Mouse (Mus musculus): Measurements from ENCODE around the gene Tmem210. TPM values are rescaled to one million over a fixed set of nuclear protein-coding genes. Genes with fewer than 3 reads are reported as not detected.

Gene Tmem210
- total RNA-seq, 1 experiment from 2014 or later, result not detected

GRCm38 (mm10) chr2:25265897-25266656 lies 21.9 kb upstream of the Tmem210 start:
- no peak for DNase-seq

GRCm38 (mm10) chr2:25266720-25267119 lies 21.2 kb upstream of the Tmem210 start:
- peak; percentile 44 for DNase-seq

- DNase-seq, result no peak
These were observed 20.7 kb upstream of the Tmem210 start for GRCm38 (mm10) chr2:25267241-25267640.

GRCm38 (mm10) chr2:25267746-25268309 lies 20.1 kb upstream of the Tmem210 start:
- DNase-seq, result no peak

DNA sequence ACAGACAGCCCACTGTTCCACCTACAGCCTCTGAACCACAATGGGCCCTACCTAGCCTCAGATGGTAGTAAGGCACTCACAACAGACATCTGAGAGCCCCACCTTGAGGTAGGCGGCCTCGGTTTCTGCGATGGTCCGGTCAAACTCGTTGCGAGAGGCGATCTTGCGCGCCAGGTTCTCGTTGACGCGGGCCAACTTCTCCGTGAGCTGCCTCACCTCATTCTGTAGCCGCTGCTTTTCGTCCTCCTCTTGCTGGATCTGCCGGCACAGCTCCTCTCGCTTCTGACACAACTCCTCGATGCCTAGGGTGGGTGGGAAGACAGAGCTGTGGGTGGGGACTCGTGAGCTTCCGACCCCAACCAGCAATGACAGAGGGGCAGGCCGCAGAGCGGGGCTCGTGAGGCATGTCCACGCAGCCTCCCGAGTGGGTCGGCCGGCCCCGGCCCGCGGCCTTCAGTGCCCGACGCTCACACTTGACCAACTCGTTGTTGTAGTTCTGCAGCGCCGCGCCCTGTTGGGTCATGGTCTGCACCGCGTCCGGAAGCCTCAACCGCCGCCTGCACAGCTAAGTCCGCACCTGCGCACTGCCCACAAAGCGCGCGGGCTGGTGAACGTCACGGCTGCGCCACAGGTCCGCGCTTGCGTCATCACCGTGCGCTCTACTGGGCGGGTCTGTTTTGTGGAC lies 16.0 kb upstream of the Tmem210 start, which contains the start of the genes Ssna1 and Anapc2:
Gene Ssna1, minus strand, starts transcription at position 612 of the 685 bp plus-strand sequence.
Gene Anapc2, plus strand, starts transcription at position 652 of the 685 bp plus-strand sequence.
- DNase-seq, result peak; percentile 98

DNA sequence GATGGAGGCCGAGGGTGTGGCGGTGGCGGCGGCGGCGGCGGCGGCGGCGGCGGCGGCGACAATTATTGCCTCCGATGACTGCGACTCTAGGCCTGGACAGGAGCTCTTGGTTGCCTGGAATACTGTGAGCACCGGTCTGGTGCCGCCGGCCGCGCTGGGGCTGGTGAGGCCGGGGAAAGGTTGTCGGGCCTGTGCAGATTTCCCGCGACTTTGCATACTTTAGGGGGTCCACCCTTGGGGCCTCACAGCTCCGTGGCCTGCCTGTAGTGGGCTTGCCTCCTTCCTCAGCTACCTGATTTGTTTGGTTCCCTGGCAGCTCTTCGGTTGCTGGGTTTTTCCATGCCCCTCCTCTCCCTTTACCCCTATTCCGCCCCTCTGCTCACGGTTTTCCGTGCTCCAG lies 15.4 kb upstream of the Tmem210 start:
- DNase-seq, result no peak

- no peak for DNase-seq
These were observed 14.9 kb upstream of the Tmem210 start for GRCm38 (mm10) chr2:25273010-25273409.

DNA sequence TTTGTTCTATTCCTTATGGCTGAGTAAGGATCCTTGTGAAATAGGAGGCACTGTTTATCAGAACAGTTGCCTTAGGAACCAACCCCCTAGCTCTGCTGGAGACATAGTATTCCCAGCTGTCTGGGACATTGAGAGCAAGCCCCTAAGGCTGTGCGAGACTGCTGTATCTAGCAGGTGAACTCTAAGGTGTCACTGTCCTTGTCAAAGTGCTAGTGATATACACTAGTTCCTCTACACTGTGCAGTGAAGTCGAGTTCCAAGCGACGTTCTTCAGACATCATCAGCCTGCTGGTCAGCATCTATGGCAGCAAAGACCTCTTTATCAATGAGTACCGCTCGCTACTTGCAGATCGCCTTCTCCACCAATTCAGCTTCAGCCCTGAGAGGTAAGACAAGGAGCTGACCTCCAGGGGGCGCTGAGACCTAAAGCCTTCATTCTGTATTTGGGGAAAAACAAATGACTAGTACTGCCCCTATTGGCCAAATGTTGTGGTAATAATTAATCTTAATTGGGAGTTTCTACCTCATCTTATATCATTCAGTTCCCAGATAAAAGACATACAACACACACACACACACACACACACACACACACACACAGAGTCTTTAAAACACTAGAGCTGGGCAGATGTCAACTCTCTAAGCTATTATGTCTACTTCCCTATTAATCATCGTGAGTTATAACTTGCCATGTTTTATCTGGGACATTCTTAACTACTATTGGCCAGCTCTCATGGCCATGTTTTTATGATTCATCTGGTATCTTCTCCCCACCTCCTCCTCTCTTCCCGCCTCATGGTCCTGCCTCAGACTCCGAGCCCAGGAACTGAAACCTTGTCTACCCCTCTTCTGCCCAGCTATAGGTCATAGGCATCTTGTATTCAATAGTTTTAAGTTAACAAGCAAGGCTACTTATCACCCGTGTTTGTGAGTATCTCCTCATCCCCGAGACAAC lies 8.7 kb upstream of the Tmem210 start:
- DNase-seq, result peak; percentile 82

DNA sequence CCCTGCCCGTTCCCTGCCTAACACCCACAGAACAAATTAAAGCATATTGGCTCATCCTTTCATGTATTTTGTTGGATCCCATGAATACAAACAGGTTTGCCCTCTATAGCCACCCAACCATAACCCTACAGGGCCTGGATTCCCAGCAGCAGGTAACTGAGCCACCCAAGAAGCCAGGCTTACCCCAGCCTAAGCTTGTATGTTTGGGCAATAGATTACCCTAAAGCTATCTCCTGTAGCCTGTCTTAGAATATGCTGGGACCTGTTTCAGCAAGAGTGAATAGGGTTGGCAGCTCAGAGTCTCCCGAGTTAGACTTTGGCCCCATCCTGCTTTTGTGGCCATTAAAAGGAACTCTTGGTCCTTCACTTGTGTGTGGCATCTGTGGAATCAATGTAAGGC lies 2.4 kb upstream of the Tmem210 start:
- DNase-seq, result no peak

GRCm38 (mm10) chr2:25286314-25286713 lies 1.6 kb upstream of the Tmem210 start:
- DNase-seq, result no peak

DNA sequence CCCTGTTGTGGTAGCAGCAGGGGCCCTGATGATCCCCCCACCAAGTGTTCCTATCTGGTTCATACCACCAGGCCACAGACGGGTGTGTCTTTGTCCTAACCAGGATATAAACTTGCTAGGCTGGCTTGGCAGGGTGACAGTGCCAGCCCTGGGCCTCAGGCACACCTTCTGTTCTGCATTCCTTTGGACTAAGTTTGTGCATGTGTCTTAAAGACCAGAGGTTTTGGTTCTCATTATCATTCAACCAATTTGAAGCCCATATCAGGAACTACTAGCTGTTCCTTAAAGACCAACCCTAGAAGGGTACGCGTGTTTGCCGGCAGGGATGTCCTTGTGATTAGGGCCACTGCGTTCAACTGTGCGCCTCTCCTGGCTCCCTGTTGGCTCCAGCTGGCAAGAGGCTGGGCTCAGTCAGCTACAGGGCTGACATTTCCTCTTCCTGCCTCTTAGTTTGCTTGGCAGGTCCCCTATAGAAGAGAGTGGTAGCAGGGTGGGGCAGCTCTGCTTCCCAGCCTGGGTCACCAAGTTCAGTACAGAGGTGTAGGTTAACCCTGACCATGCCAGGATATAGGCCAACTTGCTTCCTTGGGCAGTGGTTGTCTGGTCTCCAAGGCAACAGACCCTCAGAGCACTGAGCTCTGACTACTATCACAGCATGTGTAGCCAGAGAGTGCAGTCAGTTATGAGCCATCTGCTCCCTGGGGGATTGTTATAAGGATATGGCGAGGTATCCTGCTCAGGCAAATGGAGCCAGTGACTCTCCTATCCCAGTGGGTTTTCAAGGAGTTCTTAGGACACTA lies 908 bp upstream of the Tmem210 start:
- DNase-seq, result no peak

DNA sequence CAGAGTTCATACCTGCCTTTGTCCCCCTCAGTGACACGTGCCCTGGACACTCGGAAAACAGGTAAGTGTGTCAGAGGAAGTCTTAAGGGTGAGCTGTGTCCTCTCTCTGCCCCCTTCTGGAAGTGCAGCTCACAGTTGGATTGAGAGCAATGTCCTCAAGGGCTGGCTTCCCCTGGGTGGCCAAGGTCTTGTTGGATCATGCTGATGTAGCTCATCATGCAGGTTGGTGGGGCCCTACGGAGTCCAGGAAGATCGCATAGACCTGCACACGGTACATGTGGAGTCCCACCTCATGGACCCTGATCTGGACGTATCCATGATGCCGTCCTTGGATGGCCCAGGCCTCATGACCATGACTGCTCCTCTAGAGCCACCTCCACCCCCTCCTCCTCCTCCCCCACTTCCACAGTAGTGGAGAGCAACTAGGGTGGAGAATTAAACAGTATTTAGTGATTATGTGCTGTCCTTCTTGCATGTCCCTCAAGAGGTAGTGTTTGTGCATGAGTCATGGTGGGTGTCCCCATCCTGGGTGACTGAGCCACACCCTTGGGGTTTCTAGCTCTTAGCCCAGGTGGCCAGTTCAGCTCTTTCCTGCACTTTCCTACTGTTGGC lies 895 bp downstream of the Tmem210 start:
- DNase-seq, result no peak

- DNase-seq, result no peak
These were observed 1.7 kb downstream of the Tmem210 start, which contains the start of gene Lrrc26 for GRCm38 (mm10) chr2:25289651-25290050. Gene Lrrc26, plus strand, starts transcription at chr2:25289915.

- peak; percentile 39 for DNase-seq
These were observed 2.3 kb downstream of the Tmem210 start for GRCm38 (mm10) chr2:25290101-25290815.

GRCm38 (mm10) chr2:25290816-25291130 lies 2.8 kb downstream of the Tmem210 start:
- no peak for DNase-seq

DNA sequence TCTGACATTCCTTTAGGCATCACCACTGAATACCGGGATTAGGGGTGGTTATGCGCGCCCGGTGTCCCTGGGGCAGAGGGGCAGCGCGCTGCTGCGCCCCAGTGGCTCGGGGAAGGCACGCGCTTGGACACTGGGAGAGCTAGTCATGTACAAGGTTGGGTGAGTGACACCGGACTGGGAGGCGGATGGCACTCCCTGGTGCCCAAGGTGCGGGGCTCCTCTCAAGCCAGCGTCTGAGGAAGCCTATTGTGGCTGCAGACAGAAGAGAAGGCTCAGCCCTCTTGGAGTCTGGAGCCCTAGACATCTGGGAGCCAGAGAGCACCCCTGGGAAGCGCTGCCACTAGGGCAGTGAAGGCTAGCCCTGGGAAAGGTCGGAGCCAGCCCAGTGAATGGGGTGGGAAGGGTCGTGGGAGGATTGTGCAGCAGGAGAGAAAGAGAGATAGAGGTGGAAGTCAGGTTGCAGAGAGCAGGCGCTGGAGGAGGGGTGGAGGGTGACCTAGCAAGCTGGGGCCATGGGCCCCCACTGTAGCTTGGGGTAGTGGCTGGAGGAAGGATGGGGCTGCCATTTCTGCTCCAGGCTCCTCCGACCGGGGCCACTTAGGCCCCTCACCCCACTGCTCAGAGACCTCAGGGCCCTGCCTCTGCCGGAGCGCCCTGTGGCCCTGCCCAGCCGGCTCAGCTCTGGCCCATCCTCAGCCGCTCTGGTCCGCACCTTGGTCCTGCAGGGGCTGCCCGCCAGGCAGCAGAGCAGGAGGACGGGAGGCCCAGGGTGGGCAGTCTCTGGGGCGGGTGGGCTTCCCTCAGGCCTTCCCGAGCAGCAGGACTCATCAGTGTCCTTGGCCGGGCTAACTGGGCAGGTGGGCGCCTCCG lies 3.5 kb downstream of the Tmem210 start:
- DNase-seq, result no peak

- peak; percentile 26 for DNase-seq
These were observed 4.2 kb downstream of the Tmem210 start for GRCm38 (mm10) chr2:25292054-25292544.

GRCm38 (mm10) chr2:25292856-25293255 lies 4.9 kb downstream of the Tmem210 start:
- peak; percentile 81 for DNase-seq

- no peak for DNase-seq
These were observed 5.8 kb downstream of the Tmem210 start for GRCm38 (mm10) chr2:25293706-25294105.

Data from adrenal gland, postnatal 25 days (tissue).